Mouse (Mus musculus) thymus, postnatal 0 days (tissue): ENCODE data around the gene Art1. TPM values are rescaled to one million over a fixed set of nuclear protein-coding genes. Genes with fewer than 3 reads are reported as not detected.

Source experiments
- DNase-seq: peaks from one replicate; pipeline ENCODE4 v3.0.0-alpha.2; 2015; ENCODE audit warnings: low spot score
- polyA plus RNA-seq: library from polyadenylated mRNA; unstranded; fragments of >200 nt; fragmentation: Nextera tagmentation; extraction: Ambion mirVana; gene quantifications from 2 replicates; pipeline ENCODE4 v1.2.1, GENCODE M21; 2015

Gene Art1
- polyA plus RNA-seq, 1 experiment from 2014 or later, result 23.4 TPM

GRCm38 (mm10) chr7:102108206-102108605, 6.7 kb downstream of the Art1 start:
- DNase-seq, result no peak

GRCm38 (mm10) chr7:102109171-102109570, 7.6 kb downstream of the Art1 start, which contains the start of gene Art5:
Gene Art5, minus strand, starts transcription at chr7:102109489.
- DNase-seq, result peak; percentile 30

GRCm38 (mm10) chr7:102109746-102110145, 8.2 kb downstream of the Art1 start:
- DNase-seq, result no peak

- no peak for DNase-seq
Observed at GRCm38 (mm10) chr7:102113151-102113729, 11.7 kb downstream of the Art1 start.

- DNase-seq, result no peak
Observed at GRCm38 (mm10) chr7:102116579-102117331, 15.2 kb downstream of the Art1 start, which contains the start of gene Chrna10. Gene Chrna10, minus strand, starts transcription at chr7:102116828.

- DNase-seq, result no peak
Observed at GRCm38 (mm10) chr7:102117382-102117781, 15.8 kb downstream of the Art1 start.

GRCm38 (mm10) chr7:102120326-102120725, 18.8 kb downstream of the Art1 start:
- DNase-seq, result no peak

GRCm38 (mm10) chr7:102132395-102132794, 30.9 kb downstream of the Art1 start:
- no peak for DNase-seq

GRCm38 (mm10) chr7:102137464-102137863, 35.9 kb downstream of the Art1 start:
- peak; percentile 44 for DNase-seq

- no peak for DNase-seq
Observed at GRCm38 (mm10) chr7:102137898-102138297, 36.4 kb downstream of the Art1 start.

GRCm38 (mm10) chr7:102153691-102154090, 52.1 kb downstream of the Art1 start:
- no peak for DNase-seq

Other genes with a start within 250 kb of the Art1 start
- gene Folr2, start 244.5 kb upstream of the Art1 start, polyA plus RNA-seq, result 3.6 and 3.8 TPM in 2 replicates
- gene Anapc15, start 238.0 kb upstream of the Art1 start, polyA plus RNA-seq, result 100 and 102 TPM in 2 replicates
- gene Folr1, start 231.0 kb upstream of the Art1 start, polyA plus RNA-seq, result 0.18 and 0.54 TPM in 2 replicates
- gene Lamtor1, start 195.8 kb upstream of the Art1 start, polyA plus RNA-seq, result 147 and 148 TPM in 2 replicates
- gene Tomt, start 195.4 kb upstream of the Art1 start, polyA plus RNA-seq, result 0.43 and 0.44 TPM in 2 replicates
- gene Lrrc51, start 167.8 kb upstream of the Art1 start, polyA plus RNA-seq, result 5.3 and 7.1 TPM in 2 replicates
- 44.3 and 49.3 TPM in 2 replicates for gene Numa1, start 167.6 kb upstream of the Art1 start, polyA plus RNA-seq
- 19.2 and 20.2 TPM in 2 replicates for gene Il18bp, start 83.1 kb upstream of the Art1 start, polyA plus RNA-seq
- gene Rnf121, start 36.3 kb upstream of the Art1 start, polyA plus RNA-seq, result 18.6 and 19.2 TPM in 2 replicates
- 21.1 and 25.4 TPM in 2 replicates for gene Xndc1, start 36.2 kb upstream of the Art1 start, polyA plus RNA-seq
- gene Xntrpc, start 36.0 kb upstream of the Art1 start, polyA plus RNA-seq, result 0.74 and 0.96 TPM in 2 replicates
- gene Trpc2, start 18.6 kb upstream of the Art1 start, polyA plus RNA-seq, result not detected in 2 replicates
- 15.8 and 24.3 TPM in 2 replicates for gene Art5, start 7.7 kb downstream of the Art1 start, polyA plus RNA-seq
- gene Chrna10, start 15.1 kb downstream of the Art1 start, polyA plus RNA-seq, result 0.13 and 0.23 TPM in 2 replicates
- 21.1 and 24.3 TPM in 2 replicates for gene Nup98, start 108.4 kb downstream of the Art1 start, polyA plus RNA-seq
- 54.3 and 59.6 TPM in 2 replicates for gene Pgap2, start 108.5 kb downstream of the Art1 start, polyA plus RNA-seq
- 184 and 188 TPM in 2 replicates for gene Rhog, start 154.3 kb downstream of the Art1 start, polyA plus RNA-seq
- 37.5 and 42.1 TPM in 2 replicates for gene Stim1, start 166.1 kb downstream of the Art1 start, polyA plus RNA-seq